Mouse (Mus musculus) retina, postnatal 7 days (tissue): ENCODE data around the gene Kcna1.

Experiments used
- DNase-seq: peaks from one replicate; pipeline ENCODE4 v3.0.0-alpha.2; 2012; ENCODE audit warnings: low read depth, low spot score

Kcna1 gene

GRCm38 (mm10) chr6:126646381-126646780 lies at the start of gene Kcna1:
Gene Kcna1, minus strand, starts transcription at chr6:126646384.
- DNase-seq, result no peak

GRCm38 (mm10) chr6:126687120-126687519 lies 40.9 kb upstream of the Kcna1 start:
- DNase-seq, result no peak

- DNase-seq, result no peak
Observed at GRCm38 (mm10) chr6:126685135-126685534, 39.0 kb upstream of the Kcna1 start.

- no peak for DNase-seq
Observed at GRCm38 (mm10) chr6:126678961-126679360, 32.8 kb upstream of the Kcna1 start.

- DNase-seq, result no peak
Observed at GRCm38 (mm10) chr6:126667001-126667400, 20.8 kb upstream of the Kcna1 start.

- no peak for DNase-seq
Observed at GRCm38 (mm10) chr6:126666091-126666490, 19.9 kb upstream of the Kcna1 start.

- no peak for DNase-seq
Observed at GRCm38 (mm10) chr6:126664569-126664968, 18.4 kb upstream of the Kcna1 start.

- no peak for DNase-seq
Observed at GRCm38 (mm10) chr6:126657646-126658394, 11.6 kb upstream of the Kcna1 start.

- DNase-seq, result no peak
Observed at GRCm38 (mm10) chr6:126653561-126653960, 7.4 kb upstream of the Kcna1 start.

- DNase-seq, result no peak
Observed at GRCm38 (mm10) chr6:126645644-126646358, 383 bp downstream of the Kcna1 start.

- DNase-seq, result no peak
Observed at GRCm38 (mm10) chr6:126645044-126645541, 1.1 kb downstream of the Kcna1 start.

GRCm38 (mm10) chr6:126644181-126645043 lies 1.8 kb downstream of the Kcna1 start:
- DNase-seq, result no peak

GRCm38 (mm10) chr6:126643341-126644055 lies 2.7 kb downstream of the Kcna1 start:
- DNase-seq, result no peak

GRCm38 (mm10) chr6:126642856-126643321 lies 3.3 kb downstream of the Kcna1 start:
- DNase-seq, result no peak

GRCm38 (mm10) chr6:126628451-126628850 lies 17.7 kb downstream of the Kcna1 start:
- DNase-seq, result no peak

- DNase-seq, result no peak
Observed at GRCm38 (mm10) chr6:126618455-126618854, 27.7 kb downstream of the Kcna1 start.

- DNase-seq, result no peak
Observed at GRCm38 (mm10) chr6:126610746-126611145, 35.4 kb downstream of the Kcna1 start.

- DNase-seq, result no peak
Observed at GRCm38 (mm10) chr6:126609193-126609947, 36.8 kb downstream of the Kcna1 start.

- no peak for DNase-seq
Observed at GRCm38 (mm10) chr6:126601843-126602326, 44.3 kb downstream of the Kcna1 start.
